Mouse (Mus musculus) liver, postnatal 0 days (tissue): ENCODE data around the gene Klhl35.

ENCODE experiments used
- CTCF ChIP-seq: sonication (generic); IDR thresholded peaks from 2 replicates; pipeline ENCODE4 v1.5.1; 2016; ENCODE audit warnings: antibody characterized with exemption, low read depth
- EP300 ChIP-seq: IDR thresholded peaks from 2 replicates; pipeline ENCODE4 v1.6.1; 2016; ENCODE audit warnings: antibody characterized with exemption, low read depth, mild to moderate bottlenecking

DNA sequence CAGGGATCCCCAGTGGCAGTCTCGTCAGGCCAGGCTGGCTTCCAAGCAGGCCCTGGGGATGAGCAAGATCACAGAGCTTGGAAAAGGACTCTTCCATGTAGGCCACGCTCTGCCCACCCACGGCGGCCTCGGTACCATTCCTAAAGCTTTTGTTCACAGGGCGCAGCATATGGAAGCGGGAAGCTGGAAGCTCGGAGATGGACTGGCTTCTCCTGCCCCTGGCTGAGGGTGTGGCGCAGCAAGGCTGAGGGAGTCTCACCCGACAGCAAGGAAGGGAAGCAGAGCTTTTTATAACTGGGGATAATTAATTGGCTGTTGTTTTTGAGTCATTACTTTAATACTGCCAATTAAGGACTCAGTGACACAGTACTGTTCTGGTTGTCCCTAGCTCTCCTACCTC lies 38.8 kb upstream of the Klhl35 start:
- TF ChIP-seq CTCF (no peak), EP300 (no peak)
